Mouse (Mus musculus): ENCODE measurements around the gene Mphosph9.
A peak's percentile ranks its signal among the peaks of the same experiment; 100 is the strongest.

Mphosph9 gene

GRCm38 (mm10) chr5:124211669-124212068 lies 116.1 kb downstream of the Mphosph9 start:
- DNase-seq = no peak

GRCm38 (mm10) chr5:124211234-124211633 lies 116.5 kb downstream of the Mphosph9 start:
- peak; percentile 55 for DNase-seq

- DNase-seq = peak; percentile 50
These were observed 117.3 kb downstream of the Mphosph9 start for GRCm38 (mm10) chr5:124210281-124211016.

GRCm38 (mm10) chr5:124209850-124210249 lies 117.9 kb downstream of the Mphosph9 start:
- no peak for DNase-seq

- no peak for DNase-seq
These were observed 119.7 kb downstream of the Mphosph9 start for GRCm38 (mm10) chr5:124208030-124208429.

- DNase-seq = no peak
These were observed 121.2 kb downstream of the Mphosph9 start for GRCm38 (mm10) chr5:124206481-124207038.

GRCm38 (mm10) chr5:124205809-124206380 lies 121.9 kb downstream of the Mphosph9 start:
- DNase-seq = no peak

- no peak for DNase-seq
These were observed 122.6 kb downstream of the Mphosph9 start for GRCm38 (mm10) chr5:124205211-124205610.

GRCm38 (mm10) chr5:124204127-124204794 lies 123.5 kb downstream of the Mphosph9 start:
- no peak for DNase-seq

GRCm38 (mm10) chr5:124203251-124203650 lies 124.5 kb downstream of the Mphosph9 start:
- DNase-seq = no peak

- DNase-seq = no peak
These were observed 125.7 kb downstream of the Mphosph9 start for GRCm38 (mm10) chr5:124202071-124202470.

GRCm38 (mm10) chr5:124201564-124201963 lies 126.2 kb downstream of the Mphosph9 start:
- no peak for DNase-seq

Measured in cerebellum, adult 11 months (tissue).